Mouse (Mus musculus) embryonic facial prominence, embryonic 11.5 days (tissue): ENCODE measurements around the gene Mup3. TPM values are rescaled to one million over a fixed set of nuclear protein-coding genes. Genes with fewer than 3 reads are reported as not detected.

Experiments
- polyA plus RNA-seq: library from polyadenylated mRNA; unstranded; fragments of >200 nt; fragmentation: Nextera tagmentation; extraction: Ambion mirVana; gene quantifications from 2 replicates; pipeline ENCODE4 v1.2.1, GENCODE M21; 2014

Gene Mup3
- polyA plus RNA-seq, 1 experiment from 2014 or later = not detected

Other genes starting within 250 kb of the Mup3 start
- not detected in 2 replicates for gene Mup20, start 33.2 kb downstream of the Mup3 start, polyA plus RNA-seq
- gene Mup21, start 63.5 kb upstream of the Mup3 start, polyA plus RNA-seq = not detected in 2 replicates
- gene Zfp37, start 143.7 kb upstream of the Mup3 start, polyA plus RNA-seq = 25.6 and 28.3 TPM in 2 replicates
- gene Slc31a2, start 175.2 kb upstream of the Mup3 start, polyA plus RNA-seq = 7.9 and 10.6 TPM in 2 replicates